Mouse (Mus musculus) brain, embryonic 14.5 days (tissue): ENCODE measurements around the gene Zbtb20. TPM values are rescaled to one million over a fixed set of nuclear protein-coding genes. Genes with fewer than 3 reads are reported as not detected.

Experiments used
- DNase-seq: peaks from one replicate; pipeline ENCODE4 v3.0.0-alpha.2; 2011; ENCODE audit warnings: low read depth
- CTCF ChIP-seq: fragments of 200-500 bp; IDR thresholded peaks from 2 replicates; pipeline ENCODE4 v1.5.1; 2012; ENCODE audit warnings: inconsistent platforms, mild to moderate bottlenecking, moderate library complexity, borderline replicate concordance; ENCODE audit not compliant: insufficient read depth, insufficient read length; ENCODE audit errors: extremely low read depth
- POLR2A ChIP-seq: fragments of 200-500 bp; IDR thresholded peaks from 2 replicates; pipeline ENCODE4 v1.6.1; 2012; ENCODE audit warnings: mild to moderate bottlenecking, inconsistent platforms, borderline replicate concordance; ENCODE audit not compliant: poor library complexity, insufficient read depth, insufficient read length, severe bottlenecking; ENCODE audit errors: extremely low read depth
- polyA plus RNA-seq: library from polyadenylated mRNA; depleted of rRNA; stranded (reverse); fragments of >200 nt; gene quantifications from 2 replicates; pipeline ENCODE4 v1.2.3, GENCODE M21; 2012

The Zbtb20 gene
- polyA plus RNA-seq, 1 experiment = 18.0 TPM

DNA sequence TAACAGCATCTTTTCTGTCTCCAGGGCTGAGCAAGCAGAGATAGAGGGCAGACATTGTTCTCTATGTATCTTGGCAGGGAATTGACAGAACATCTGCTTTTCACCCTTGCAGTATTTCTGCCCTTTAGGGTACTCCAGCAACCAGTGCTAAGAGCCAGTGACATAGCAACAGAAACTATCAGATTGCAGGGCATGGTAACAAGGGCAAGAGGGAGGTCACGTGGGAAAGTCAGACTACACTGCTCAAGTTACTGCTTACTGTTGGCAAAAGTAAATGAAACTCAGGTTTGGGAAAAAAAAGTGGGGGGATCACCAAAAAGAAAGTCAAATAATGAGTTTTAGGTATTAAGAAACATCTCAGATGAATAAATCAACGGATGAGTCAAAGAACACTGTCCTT lies 9.9 kb downstream of the Zbtb20 start:
- no peak for DNase-seq
- TF ChIP-seq POLR2A (no peak), CTCF (no peak)

DNA sequence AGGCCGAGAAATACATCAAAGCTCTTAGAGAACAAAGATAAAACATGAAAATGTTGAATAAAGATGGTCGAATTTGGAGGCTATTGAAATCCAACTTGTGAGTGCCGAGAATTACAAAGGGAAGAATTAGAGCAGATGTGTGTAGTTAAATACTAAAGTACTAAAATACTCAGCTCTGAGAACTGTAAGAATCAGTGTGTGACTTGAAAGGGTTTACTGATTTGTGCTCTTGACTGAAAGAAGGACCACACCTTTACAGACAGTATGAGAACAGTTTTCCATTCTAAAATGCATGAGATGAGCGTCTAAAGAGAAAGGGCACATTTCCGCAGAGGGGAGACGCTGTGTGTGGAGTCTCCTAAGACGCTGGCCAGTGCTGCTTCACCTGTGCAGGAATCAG lies 10.3 kb downstream of the Zbtb20 start:
- no peak for DNase-seq
- TF ChIP-seq CTCF (no peak), POLR2A (no peak)

DNA sequence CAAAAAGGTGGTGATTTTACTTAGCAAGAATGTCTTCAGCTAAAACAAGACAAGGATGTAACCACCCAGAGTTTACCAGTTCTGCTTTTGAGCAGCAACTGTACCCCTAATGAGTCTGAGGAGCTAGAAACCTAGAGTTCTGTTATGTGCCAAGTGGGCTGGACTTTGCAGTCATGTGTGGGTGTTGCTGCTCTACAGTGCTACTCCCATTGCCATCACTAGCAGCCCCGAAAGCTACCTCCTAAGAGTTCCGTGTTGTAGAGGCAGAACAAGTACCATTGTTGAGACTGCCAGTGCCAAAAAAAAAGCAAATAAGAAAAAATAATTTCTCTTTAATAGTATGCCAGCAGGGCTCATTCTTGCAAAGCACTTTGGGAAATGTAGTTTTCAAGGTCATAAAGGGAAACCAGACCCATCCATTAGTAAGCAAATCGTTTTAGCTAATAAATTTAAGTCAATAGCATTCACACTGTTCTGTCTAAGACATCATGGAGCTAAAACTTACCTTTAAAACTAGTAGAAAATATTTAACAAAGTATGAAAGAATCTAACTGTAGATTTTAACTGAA lies 21.5 kb downstream of the Zbtb20 start:
- TF ChIP-seq POLR2A (no peak), CTCF (no peak)

DNA sequence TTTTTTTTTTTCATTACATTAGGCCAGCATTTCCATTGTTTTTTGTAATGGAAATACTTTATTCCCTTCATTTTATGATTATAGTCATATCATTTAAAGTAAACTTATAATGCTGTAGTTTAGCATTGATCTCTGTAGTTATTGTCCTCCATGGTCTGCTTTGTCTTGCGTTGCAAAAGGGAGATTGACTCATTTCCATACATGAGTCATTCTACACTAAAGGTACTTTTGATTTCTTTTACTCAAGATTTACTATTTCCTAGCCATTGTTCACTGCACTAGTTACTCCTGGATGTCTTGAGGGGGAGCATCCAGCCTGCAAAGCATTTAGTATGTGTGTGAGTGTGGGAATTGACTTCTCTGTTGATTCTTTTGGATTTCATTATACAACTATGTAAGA lies 24.6 kb downstream of the Zbtb20 start:
- TF ChIP-seq POLR2A (no peak), CTCF (no peak)
- DNase-seq = no peak

More for the DNA sequence above, 21.5 kb downstream of the Zbtb20 start:
- DNase-seq = no peak

DNA sequence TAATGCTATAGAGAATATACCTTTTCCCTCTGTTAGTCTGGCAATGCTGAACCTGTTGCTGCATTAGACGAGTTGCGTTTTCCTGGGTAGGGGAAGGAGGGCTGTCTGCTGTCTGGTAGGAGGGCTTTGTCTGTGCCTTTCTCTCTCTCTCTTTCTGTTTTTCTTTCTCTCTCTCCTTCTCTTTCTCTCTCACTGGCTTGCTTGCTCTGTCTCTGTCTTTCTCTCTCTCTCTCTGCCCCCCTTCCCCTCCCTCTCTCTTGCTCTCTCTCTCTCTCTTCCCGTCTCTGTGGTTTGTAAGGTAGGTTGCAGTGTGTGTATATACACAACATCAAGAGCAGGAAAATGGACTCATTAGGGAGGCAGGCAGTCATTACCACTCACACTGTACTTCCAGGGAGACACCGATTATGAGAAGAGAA lies 31.6 kb downstream of the Zbtb20 start:
- TF ChIP-seq CTCF = no peak
- no peak for TF ChIP-seq POLR2A
- peak; percentile 73 for DNase-seq

DNA sequence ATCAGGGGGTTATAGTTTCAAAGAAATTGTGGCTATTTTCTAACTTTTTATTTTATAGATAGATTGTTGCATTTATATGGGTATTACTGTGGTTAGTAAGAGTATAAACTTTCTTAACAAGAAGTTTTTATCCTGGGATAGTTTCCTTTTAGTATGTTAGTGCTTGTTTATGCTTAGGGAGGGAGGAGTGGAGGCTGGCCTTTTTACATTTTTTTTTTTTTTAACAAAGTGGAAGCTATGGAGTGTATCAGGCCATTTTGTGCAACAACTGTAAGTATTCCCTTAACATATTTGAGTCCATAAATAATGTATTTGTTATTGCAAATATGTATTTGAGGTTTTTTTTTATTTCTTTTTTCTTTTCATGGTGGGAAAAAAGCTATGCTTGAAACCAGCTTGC lies 32.7 kb downstream of the Zbtb20 start:
- TF ChIP-seq POLR2A (no peak), CTCF (no peak)

DNA sequence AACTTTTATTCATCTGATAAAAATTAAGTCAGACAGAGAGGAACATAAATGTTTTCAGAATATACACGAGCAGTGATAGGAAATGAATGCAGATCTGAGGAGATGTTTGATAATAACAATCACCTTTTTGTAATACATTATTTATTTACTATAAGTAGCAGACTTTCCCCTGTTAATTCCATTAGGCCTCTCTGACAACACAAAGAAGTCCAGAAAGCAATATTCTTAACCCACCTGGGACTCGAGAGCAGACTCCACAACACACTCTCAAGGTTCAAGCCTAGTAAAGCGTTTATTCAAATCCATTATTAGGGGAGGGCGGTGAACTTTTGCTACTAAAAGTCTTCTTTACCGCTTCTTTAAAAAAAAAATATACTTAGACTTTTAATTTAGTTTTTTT lies 33.2 kb downstream of the Zbtb20 start:
- no peak for TF ChIP-seq CTCF
- peak; percentile 17 for DNase-seq

More for the DNA sequence above, 32.7 kb downstream of the Zbtb20 start:
- DNase-seq = peak; percentile 7

DNA sequence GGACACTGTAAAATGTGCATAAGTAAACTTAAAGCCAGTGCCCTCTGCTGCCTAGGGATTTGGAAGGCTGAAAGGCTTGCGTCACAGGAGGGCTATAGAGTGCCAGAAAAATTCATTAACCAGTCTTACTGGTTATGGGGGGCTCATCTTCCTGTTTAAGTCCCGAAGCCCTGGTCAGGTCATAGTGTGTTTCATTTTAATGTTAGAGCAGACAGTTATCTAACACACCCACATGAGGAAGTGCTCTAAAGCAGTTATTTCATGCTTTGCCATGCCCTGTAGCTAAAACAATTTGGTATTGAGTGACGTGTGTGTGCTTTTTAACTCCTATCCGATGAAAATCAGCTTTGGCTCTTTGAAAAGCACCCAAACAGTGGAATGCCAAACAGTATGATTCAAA lies 34.3 kb downstream of the Zbtb20 start:
- TF ChIP-seq CTCF (no peak), POLR2A (no peak)
- DNase-seq = peak; percentile 70

DNA sequence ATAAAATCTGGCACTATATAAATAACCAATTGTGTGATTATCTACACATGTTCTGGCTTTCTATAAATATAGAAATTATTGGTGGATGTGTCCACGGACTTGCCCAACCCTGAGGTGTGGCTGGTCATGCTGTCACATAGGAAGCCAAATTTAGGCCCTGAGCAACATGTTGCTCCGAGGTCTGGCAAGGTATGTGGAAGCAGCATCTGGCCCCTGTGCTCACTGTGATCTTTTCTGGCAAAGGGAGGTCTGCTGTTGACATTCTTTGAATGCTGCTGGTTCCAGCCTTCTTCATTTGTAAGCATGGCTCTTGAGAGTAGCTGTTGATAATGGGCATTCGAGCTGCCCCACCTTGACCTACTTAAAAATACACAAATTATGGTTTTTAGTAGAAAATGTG lies 35.0 kb downstream of the Zbtb20 start:
- peak; percentile 62 for DNase-seq
- TF ChIP-seq POLR2A = no peak
- no peak for TF ChIP-seq CTCF

DNA sequence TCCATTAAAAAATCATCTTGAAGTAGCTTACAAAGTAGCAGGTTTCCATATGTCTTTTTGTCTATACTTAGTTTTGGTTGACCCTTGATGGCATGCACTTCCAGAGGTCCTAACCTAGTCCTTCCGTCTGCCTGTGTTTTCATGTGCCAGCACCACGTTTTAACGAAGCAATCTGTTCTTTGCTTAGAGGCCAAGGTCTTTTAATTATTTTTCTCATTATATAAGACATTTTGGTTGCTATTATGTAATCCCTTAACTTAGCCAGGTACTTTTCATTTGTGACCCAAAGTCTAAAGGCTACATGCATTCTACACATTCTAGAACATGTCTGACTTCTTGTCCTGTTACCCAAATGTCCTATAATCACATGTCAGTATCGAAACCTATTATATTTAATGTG lies 35.6 kb downstream of the Zbtb20 start:
- peak; percentile 14 for DNase-seq
- no peak for TF ChIP-seq POLR2A
- no peak for TF ChIP-seq CTCF

DNA sequence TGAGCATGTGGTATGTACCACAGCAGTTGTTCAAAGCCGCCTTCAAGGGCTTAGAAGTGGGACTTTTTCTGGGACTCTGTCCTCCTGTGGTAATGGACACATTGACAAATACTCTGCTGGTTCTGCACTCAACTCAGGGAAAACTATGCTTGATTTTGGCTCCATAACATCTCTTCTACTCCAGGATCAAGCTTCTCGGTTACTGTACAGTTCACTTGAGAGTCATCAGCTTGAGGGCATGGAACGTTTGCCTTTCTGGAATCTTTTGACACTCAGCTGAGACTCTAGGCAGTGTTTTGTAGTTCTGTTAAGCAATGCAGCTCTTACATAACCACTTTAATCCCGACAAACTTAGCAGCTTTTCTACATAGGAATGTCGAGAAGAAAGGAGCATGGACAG lies 36.1 kb downstream of the Zbtb20 start:
- peak; percentile 7 for DNase-seq
- TF ChIP-seq POLR2A = no peak
- TF ChIP-seq CTCF = no peak

DNA sequence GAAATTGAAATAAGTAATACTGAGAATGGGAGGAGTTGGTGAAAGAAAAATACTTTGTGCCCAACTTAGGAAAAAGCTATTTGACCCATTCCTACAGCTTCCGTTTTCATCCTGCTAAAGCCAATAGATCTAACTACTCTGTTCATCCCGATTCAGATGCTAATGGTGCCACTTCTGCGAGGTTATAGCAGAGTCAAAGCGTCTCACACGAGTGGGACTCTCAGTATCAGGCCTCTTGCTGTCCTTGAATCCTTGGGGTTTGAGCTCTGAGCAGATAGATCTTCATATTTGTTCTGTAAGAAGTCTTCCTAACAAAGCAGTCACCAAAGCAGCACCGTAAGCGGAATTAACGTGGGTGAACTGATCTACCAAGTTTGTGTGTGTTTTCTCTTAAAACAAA lies 37.6 kb downstream of the Zbtb20 start:
- TF ChIP-seq POLR2A (no peak), CTCF (no peak)
- peak; percentile 14 for DNase-seq
